Mouse (Mus musculus): ENCODE data around the gene Tlx1.

DNA sequence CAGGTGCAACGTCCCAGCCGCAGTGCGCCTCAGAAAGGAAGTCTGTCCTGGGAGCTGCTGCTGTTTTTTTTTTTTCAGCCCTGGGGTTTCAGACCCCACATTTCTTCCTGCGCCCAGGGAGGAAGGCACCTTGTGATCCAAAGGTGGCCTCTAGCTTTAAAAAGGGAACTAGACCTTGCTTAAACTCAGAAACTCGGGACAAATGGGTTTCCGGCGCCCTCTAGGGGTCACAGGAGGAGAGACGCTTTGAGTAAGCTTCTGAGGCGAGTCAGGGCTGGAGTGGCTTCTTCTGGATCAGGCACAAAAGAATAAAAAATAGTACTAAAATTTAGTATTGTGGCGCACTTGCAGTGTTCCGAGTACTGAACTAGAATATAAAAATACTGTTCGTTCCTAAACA lies 10.6 kb downstream of the Tlx1 start:
- TF ChIP-seq CTCF (IDR thresholded peaks at IDR 0.05; ENCODE audit: low read depth, low read length) (peak; percentile 84), POLR2A (IDR thresholded peaks at IDR 0.05; ENCODE audit: extremely low read depth, insufficient read depth, low read length) (no peak)
